Mouse (Mus musculus) erythroblast, embryonic 14.5 days (primary cell): ENCODE data around the gene Ddx58.

Experiments used
- GATA1 ChIP-seq: IDR thresholded peaks from 2 replicates; pipeline ENCODE4 v1.6.1; 2012; ENCODE audit warnings: low read length, inconsistent platforms, mixed read lengths
- TAL1 ChIP-seq: IDR thresholded peaks from 3 replicates; pipeline ENCODE4 v1.6.1; 2012; ENCODE audit warnings: low read length, inconsistent platforms, mixed read lengths

- no peak for TF ChIP-seq GATA1
- TF ChIP-seq TAL1: no peak
These were observed 5.4 kb downstream of the Ddx58 start for GRCm38 (mm10) chr4:40234256-40234655.
